Mouse (Mus musculus) stomach, embryonic 16.5 days (tissue): Measurements from ENCODE around the gene Hoxc12. TPM values are rescaled to one million over a fixed set of nuclear protein-coding genes. Genes with fewer than 3 reads are reported as not detected.

Experiments used
- ATAC-seq: fragments of 200-750 bp; cut with Nextera tagmentation; 2 replicates; pipeline ENCODE4 v1.8.0; 2017; ENCODE audit warnings: moderate number of reproducible peaks, moderate TSS enrichment; ENCODE audit not compliant: insufficient read depth, low FRiP score
- H3K27ac ChIP-seq: fragments of 300-500 bp; sonication (generic); 2 replicates; pipeline ENCODE4 v1.5.1; 2014; ENCODE audit warnings: low read length
- H3K27me3 ChIP-seq: fragments of 300-500 bp; sonication (generic); 2 replicates; pipeline ENCODE4 v1.6.1; 2014; ENCODE audit warnings: low read length, control low read depth, mixed read lengths; ENCODE audit not compliant: control insufficient read depth, insufficient read depth
- H3K36me3 ChIP-seq: fragments of 300-500 bp; sonication (generic); 2 replicates; pipeline ENCODE4 v1.6.1; 2014; ENCODE audit warnings: low read length; ENCODE audit not compliant: control insufficient read depth, insufficient read depth
- H3K4me1 ChIP-seq: fragments of 300-500 bp; sonication (generic); 2 replicates; pipeline ENCODE4 v1.6.1; 2014; ENCODE audit warnings: low read length, control low read depth, mixed read lengths; ENCODE audit not compliant: control insufficient read depth, insufficient read depth
- H3K4me2 ChIP-seq: fragments of 300-500 bp; sonication (generic); 2 replicates; pipeline ENCODE4 v1.6.1; 2014; ENCODE audit warnings: low read depth, low read length, mixed read lengths
- H3K4me3 ChIP-seq: fragments of 300-500 bp; sonication (generic); replicated peaks from 2 replicates; pipeline ENCODE4 v1.5.1; 2014; ENCODE audit warnings: mild to moderate bottlenecking, low read length
- H3K9ac ChIP-seq: fragments of 300-500 bp; sonication (generic); 2 replicates; pipeline ENCODE4 v1.6.1; 2014; ENCODE audit warnings: low read length
- H3K9me3 ChIP-seq: fragments of 300-500 bp; sonication (generic); replicated peaks from 2 replicates; pipeline ENCODE4 v1.6.1; 2016; ENCODE audit warnings: low read length, control low read depth; ENCODE audit not compliant: control insufficient read depth
- WGBS: fragments of 180-500 bp; shearing (Covaris S2); extraction: QIAGEN DNeasy Blood & Tissue Kit; methylation state at CpG from one replicate; pipeline ENCODE4 v1.1.7; 2014; 5-methylcytosine and 5-hydroxymethylcytosine counted together
- polyA plus RNA-seq: library from polyadenylated mRNA; unstranded; fragments of >200 nt; fragmentation: Nextera tagmentation; extraction: Ambion mirVana; gene quantifications from 2 replicates; pipeline ENCODE4 v1.2.1, GENCODE M21; 2015

The Hoxc12 gene
- polyA plus RNA-seq, 1 experiment from 2014 or later: not detected

- Histone ChIP-seq H3K27me3 (peaks cover 99% of the 10 kb centered on the region), H3K9me3 (no peaks in the 10 kb centered on the region), H3K27ac (no peak overlapping the region), H3K4me3 (no peak overlapping the region), H3K4me2 (no peak overlapping the region), H3K36me3 (no peaks in the 10 kb centered on the region), H3K4me1 (no peaks in the 10 kb centered on the region), H3K9ac (no peak overlapping the region)
- no peak for ATAC-seq
- WGBS: 2% methylated on average over 23 of the region's 23 CpGs
These were observed 4.7 kb upstream of the Hoxc12 start for GRCm38 (mm10) chr15:102931706-102932358.

- H3K4me3 ChIP-seq: no peak overlapping the region
- 3% methylated on average over 12 of the region's 12 CpGs for WGBS
- H3K36me3 ChIP-seq: no peaks in the 10 kb centered on the region
- no peaks in the 10 kb centered on the region for H3K4me1 ChIP-seq
- H3K27ac ChIP-seq: no peak overlapping the region
- ATAC-seq: no peak
- peaks cover 98% of the 10 kb centered on the region for H3K27me3 ChIP-seq
- H3K4me2 ChIP-seq: no peak overlapping the region
- H3K9ac ChIP-seq: no peak overlapping the region
- H3K9me3 ChIP-seq: no peaks in the 10 kb centered on the region
These were observed 2.1 kb upstream of the Hoxc12 start for GRCm38 (mm10) chr15:102934438-102934837.

GRCm38 (mm10) chr15:102934897-102935296 lies 1.7 kb upstream of the Hoxc12 start:
- H3K27me3 ChIP-seq: peaks cover 98% of the 10 kb centered on the region
- ATAC-seq: no peak
- no peak overlapping the region for H3K27ac ChIP-seq
- no peak overlapping the region for H3K4me2 ChIP-seq
- no peaks in the 10 kb centered on the region for H3K9me3 ChIP-seq
- no peak overlapping the region for H3K9ac ChIP-seq
- H3K36me3 ChIP-seq: no peaks in the 10 kb centered on the region
- H3K4me1 ChIP-seq: no peaks in the 10 kb centered on the region
- WGBS: 0% methylated on average over 26 of the region's 27 CpGs
- no peak overlapping the region for H3K4me3 ChIP-seq

GRCm38 (mm10) chr15:102937036-102937666 lies 594 bp downstream of the Hoxc12 start:
- Histone ChIP-seq H3K4me3 (no peak overlapping the region), H3K27me3 (peaks cover 98% of the 10 kb centered on the region), H3K4me1 (no peaks in the 10 kb centered on the region), H3K27ac (no peak overlapping the region), H3K4me2 (no peak overlapping the region), H3K36me3 (no peaks in the 10 kb centered on the region), H3K9me3 (no peaks in the 10 kb centered on the region), H3K9ac (no peak overlapping the region)
- ATAC-seq: no peak
- WGBS: 1% methylated on average over 50 of the region's 50 CpGs

GRCm38 (mm10) chr15:102939256-102940155 lies 2.9 kb downstream of the Hoxc12 start:
- H3K9me3 ChIP-seq: no peaks in the 10 kb centered on the region
- H3K4me2 ChIP-seq: no peak overlapping the region
- 2% methylated on average over 34 of the region's 34 CpGs for WGBS
- H3K4me1 ChIP-seq: no peaks in the 10 kb centered on the region
- no peak overlapping the region for H3K9ac ChIP-seq
- H3K27me3 ChIP-seq: peaks cover 93% of the 10 kb centered on the region
- no peak overlapping the region for H3K4me3 ChIP-seq
- ATAC-seq: no peak
- H3K27ac ChIP-seq: no peak overlapping the region
- no peaks in the 10 kb centered on the region for H3K36me3 ChIP-seq

- Histone ChIP-seq H3K27ac (no peak overlapping the region), H3K36me3 (no peaks in the 10 kb centered on the region), H3K9ac (no peak overlapping the region), H3K9me3 (no peaks in the 10 kb centered on the region), H3K4me2 (no peak overlapping the region), H3K4me3 (0 out of 2 replicates have a peak overlapping the region, but pooled peaks have one; percentile 0), H3K4me1 (no peaks in the 10 kb centered on the region), H3K27me3 (peaks cover 92% of the 10 kb centered on the region)
- ATAC-seq: no peak
- 2% methylated on average over 48 of the region's 53 CpGs for WGBS
These were observed 6.3 kb downstream of the Hoxc12 start for GRCm38 (mm10) chr15:102942739-102943467.

- H3K27me3 ChIP-seq: peaks cover 93% of the 10 kb centered on the region
- no peaks in the 10 kb centered on the region for H3K36me3 ChIP-seq
- no peak overlapping the region for H3K4me2 ChIP-seq
- H3K4me1 ChIP-seq: no peaks in the 10 kb centered on the region
- no peak overlapping the region for H3K27ac ChIP-seq
- H3K9ac ChIP-seq: no peak overlapping the region
- H3K4me3 ChIP-seq: no peak overlapping the region
- ATAC-seq: no peak
- WGBS: 3% methylated on average over 5 of the region's 5 CpGs
- no peaks in the 10 kb centered on the region for H3K9me3 ChIP-seq
These were observed 6.9 kb downstream of the Hoxc12 start for GRCm38 (mm10) chr15:102943468-102943813.

- Histone ChIP-seq H3K4me2 (no peak overlapping the region), H3K9ac (no peak overlapping the region), H3K27ac (no peak overlapping the region), H3K36me3 (no peaks in the 10 kb centered on the region), H3K27me3 (peaks cover 91% of the 10 kb centered on the region), H3K4me3 (no peak overlapping the region), H3K4me1 (no peaks in the 10 kb centered on the region), H3K9me3 (no peaks in the 10 kb centered on the region)
- 12% methylated on average over 22 of the region's 22 CpGs for WGBS
- no peak for ATAC-seq
These were observed 8.9 kb downstream of the Hoxc12 start for GRCm38 (mm10) chr15:102945185-102946077.
